33 mouse cellular contexts compared by ENCODE assay signal in the genomic region with DNA sequence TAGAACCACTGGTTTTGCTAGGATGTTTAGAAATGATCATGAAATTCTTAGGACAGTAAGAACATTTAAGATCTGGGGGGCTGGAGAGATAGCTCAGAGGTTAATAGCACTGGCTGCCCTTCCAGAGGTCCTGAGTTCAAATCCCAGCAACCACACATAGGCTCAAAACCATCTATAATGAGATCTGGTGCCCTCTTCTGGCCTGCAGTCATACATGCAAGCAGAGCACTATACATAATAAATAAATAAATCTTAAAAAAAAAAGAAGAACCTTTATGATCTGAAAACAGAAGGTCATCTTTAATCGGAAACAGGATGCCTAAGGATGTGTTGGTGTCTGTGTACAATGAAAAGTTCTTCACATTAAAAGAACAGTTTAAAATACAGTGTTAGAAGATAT. TPM values are rescaled to one million over a fixed set of nuclear protein-coding genes. Genes with fewer than 3 reads are reported as not detected.
DNase-seq lines count a peak whose midpoint lies in the region; ATAC-seq and TF ChIP-seq lines count a peak whose summit lies in the region.
"Had no signal": no experiment of that assay in that cellular context is flagged by ENCODE, and none has a peak within 500 bp of the region (broad histone marks: within the 10 kb centered on the region; RNA-seq: fewer than 3 reads in every experiment).

No protein-coding gene starts in this region.

- ATAC-seq in lung, postnatal 0 days, result no peak
- ATAC-seq: CD4-positive, CD25-positive, alpha-beta regulatory T cell, adult 4 months; forebrain, embryonic 14.5 days; hindbrain, postnatal 0 days; intestine, embryonic 15.5 days had no signal

- DNase-seq in gastrocnemius, adult 2 months, result no peak
- no peak for DNase-seq in gastrocnemius, adult 8-10 months (ENCODE audit: low spot score in 2 of 2)
- no peak for DNase-seq in layer of hippocampus, adult 2 months (ENCODE audit: low spot score in 2 of 2)
- DNase-seq in layer of hippocampus, adult 9-11 months, result no peak
- no peak for DNase-seq in lung, postnatal 0 days (ENCODE audit: low spot score)
- DNase-seq in lung, postnatal 36 days, result no peak
- no peak for DNase-seq in brain, embryonic 14.5 days (ENCODE audit: low read depth)
- DNase-seq in ovary, postnatal 14 days (ENCODE audit: low spot score), result no peak
- DNase-seq: adrenal gland, adult 8-10 months; cerebellum, adult 8-10 months; cerebellum, postnatal 36 days; heart, postnatal 36 days; kidney, adult 9 months; kidney, postnatal 25 days; lung, postnatal 14 days; right cerebral cortex, postnatal 25 days; thymus, postnatal 25 days had no signal

- TF ChIP-seq POLR2A in brain, embryonic 14.5 days (IDR thresholded peaks at IDR 0.05; ENCODE audit: borderline replicate concordance, extremely low read depth, insufficient read depth, insufficient read length, poor library complexity, severe bottlenecking), result no peak

- no peak overlapping the region for H3K4me3 ChIP-seq in gastrocnemius, adult 2 months
- no peak overlapping the region for H3K4me3 ChIP-seq in layer of hippocampus, adult 2 months
- H3K4me3 ChIP-seq in lung, postnatal 0 days (ENCODE audit: low read depth, low read length), result no peak overlapping the region
- H3K4me3 ChIP-seq: hindbrain, embryonic 12.5 days; intestine, embryonic 15.5 days; limb, embryonic 10.5 days; limb, embryonic 15.5 days; neural tube, embryonic 13.5 days; stomach, embryonic 15.5 days had no signal

- H3K27ac ChIP-seq in gastrocnemius, adult 2 months, result no peak overlapping the region
- H3K27ac ChIP-seq in layer of hippocampus, adult 2 months, result no peak overlapping the region
- H3K27ac ChIP-seq in lung, postnatal 0 days (ENCODE audit: low read length), result no peak overlapping the region
- H3K27ac ChIP-seq: hindbrain, embryonic 12.5 days; hindbrain, postnatal 0 days; intestine, embryonic 15.5 days; limb, embryonic 10.5 days; limb, embryonic 15.5 days; neural tube, embryonic 13.5 days; stomach, embryonic 15.5 days had no signal

- TF ChIP-seq CTCF in gastrocnemius, adult 2 months (IDR thresholded peaks at IDR 0.05), result peak; percentile 32; the same call in 1 of the 2 replicates
- peak; percentile 63 for TF ChIP-seq CTCF in layer of hippocampus, adult 2 months (conservative IDR thresholded peaks at IDR 0.05)
- peak; percentile 47 for TF ChIP-seq CTCF in lung, postnatal 0 days (IDR thresholded peaks at IDR 0.05)
- 0 out of 2 replicates have a peak, but pooled peaks have one; percentile 1 for TF ChIP-seq CTCF in brain, embryonic 14.5 days (IDR thresholded peaks at IDR 0.05; ENCODE audit: borderline replicate concordance, extremely low read depth, insufficient read depth, insufficient read length)

- no peak for TF ChIP-seq EP300 in lung, postnatal 0 days (IDR thresholded peaks at IDR 0.05)

- peaks cover 43% of the 10 kb centered on the region; the same call in 1 of the 2 replicates for H3K36me3 ChIP-seq in lung, postnatal 0 days (ENCODE audit: insufficient read depth, low read length)

- intact Hi-C loops in gastrocnemius, adult 2 months (cut with DNase I), result no loop called here

- WGBS in lung, postnatal 0 days, result 90% methylated on average over 1 of the region's 1 CpGs

- no peaks in the 10 kb centered on the region for H3K9me3 ChIP-seq in lung, postnatal 0 days (ENCODE audit: low read length)
- H3K9me3 ChIP-seq: hindbrain, embryonic 12.5 days; intestine, embryonic 15.5 days; limb, embryonic 10.5 days; limb, embryonic 15.5 days; neural tube, embryonic 13.5 days; stomach, embryonic 15.5 days had no signal

- no peak overlapping the region for H3K4me2 ChIP-seq in lung, postnatal 0 days (replicated peaks; ENCODE audit: low read depth, low read length)
- H3K4me2 ChIP-seq: heart, embryonic 11.5 days; hindbrain, embryonic 12.5 days; intestine, embryonic 15.5 days; limb, embryonic 15.5 days; midbrain, embryonic 11.5 days; neural tube, embryonic 13.5 days; stomach, embryonic 15.5 days had no signal

- no peak overlapping the region for H3K9ac ChIP-seq in lung, postnatal 0 days (replicated peaks; ENCODE audit: low read depth)
- H3K9ac ChIP-seq: hindbrain, embryonic 12.5 days; intestine, embryonic 15.5 days; limb, embryonic 15.5 days; neural tube, embryonic 13.5 days; stomach, embryonic 15.5 days had no signal

- H3K27me3 ChIP-seq in lung, postnatal 0 days (replicated peaks; ENCODE audit: insufficient read depth, low read length), result no peaks in the 10 kb centered on the region
- H3K27me3 ChIP-seq: hindbrain, embryonic 12.5 days; intestine, embryonic 15.5 days; limb, embryonic 15.5 days; neural tube, embryonic 13.5 days; stomach, embryonic 15.5 days had no signal

- no peaks in the 10 kb centered on the region for H3K4me1 ChIP-seq in lung, postnatal 0 days (ENCODE audit: insufficient read depth, low read depth, low read length)
- H3K4me1 ChIP-seq: hindbrain, embryonic 12.5 days; intestine, embryonic 15.5 days; limb, embryonic 10.5 days; limb, embryonic 15.5 days; neural tube, embryonic 13.5 days; stomach, embryonic 15.5 days had no signal

RNA-seq across cellular contexts. Expression of a gene that starts 17.1 kb away (rescaled TPM):
- 10 to 100 TPM; 31.0 to 35.8 TPM for total RNA-seq in gastrocnemius, adult 2 months (2021)
- total RNA-seq in gastrocnemius, adult 8-10 months (2022), result 10 to 100 TPM; 33.2 to 37.1 (median 35.4) TPM
- total RNA-seq in layer of hippocampus, adult 2 months (2021), result 10 to 100 TPM; 48.5 to 49.7 TPM
- 10.8 and 11.5 TPM in 2 replicates for polyA plus RNA-seq in lung, postnatal 0 days (2015; fragmentation: Nextera tagmentation; extraction: Ambion mirVana)
- 26.7 and 43.8 TPM in 2 replicates for polyA plus RNA-seq in brain, embryonic 14.5 days (2012; rRNA removed)

RNA-seq across cellular contexts. Expression of a gene that starts 44.8 kb away (rescaled TPM):
- not detected for total RNA-seq in gastrocnemius, adult 2 months (2021)
- not detected for total RNA-seq in gastrocnemius, adult 8-10 months (2022)
- not detected for total RNA-seq in layer of hippocampus, adult 2 months (2021)
- 0.30 and 0.33 TPM in 2 replicates for polyA plus RNA-seq in lung, postnatal 0 days (2015; fragmentation: Nextera tagmentation; extraction: Ambion mirVana)
- polyA plus RNA-seq in brain, embryonic 14.5 days (2012; rRNA removed), result 0.24 and 0.51 TPM in 2 replicates
- total RNA-seq: gastrocnemius, adult 18-20 months; heart, postnatal 36 days; layer of hippocampus, adult 18-20 months; layer of hippocampus, postnatal 25 days; megakaryocyte progenitor cell, adult 5-6 weeks had no signal
- polyA plus RNA-seq: CD4-positive, CD25-positive, alpha-beta regulatory T cell, adult 4 months; forebrain, embryonic 14.5 days; liver, embryonic 16.5 days had no signal

RNA-seq across cellular contexts. Expression of a gene that starts 50.7 kb away (rescaled TPM):
- total RNA-seq in gastrocnemius, adult 2 months (2021), result 10 to 100 TPM; 55.1 to 66.5 TPM
- 10 to 100 TPM; 55.9 to 72.7 (median 65.2) TPM for total RNA-seq in gastrocnemius, adult 8-10 months (2022)
- 10 to 100 TPM; 57.3 to 60.5 TPM for total RNA-seq in layer of hippocampus, adult 2 months (2021)
- polyA plus RNA-seq in lung, postnatal 0 days (2015; fragmentation: Nextera tagmentation; extraction: Ambion mirVana), result 70.7 and 72.9 TPM in 2 replicates
- polyA plus RNA-seq in brain, embryonic 14.5 days (2012; rRNA removed), result 130 and 160 TPM in 2 replicates

Comparison
In these comparisons a context has a peak if more than half of its experiments do, and no peak if none do; other contexts are left out.
1. CTCF ChIP-seq: peak in every context shown above with its lines; median percentile 63 in layer of hippocampus, adult 2 months; 47 in lung, postnatal 0 days; 32 in gastrocnemius, adult 2 months; 1 in brain, embryonic 14.5 days.